Mouse (Mus musculus) kidney, postnatal 4 days (tissue): ENCODE measurements at regions not wholly inside any gene's neighbourhood (a gene's known extent, or its start where the extent isn't known, plus 50 kb on each side); places are given as distances from the start of the nearest gene placed in this dataset.
"Not testable (repeated sequence)": the region's sequence is repeated elsewhere in the genome, so short reads cannot be mapped to it uniquely, and the experiment has no call there.

Experiments used
- DNase-seq, 2 experiments: peaks; one replicate each; pipeline ENCODE4 v3.0.0; 2021; ENCODE audit warnings: mixed read lengths in 2 of 2

DNA sequence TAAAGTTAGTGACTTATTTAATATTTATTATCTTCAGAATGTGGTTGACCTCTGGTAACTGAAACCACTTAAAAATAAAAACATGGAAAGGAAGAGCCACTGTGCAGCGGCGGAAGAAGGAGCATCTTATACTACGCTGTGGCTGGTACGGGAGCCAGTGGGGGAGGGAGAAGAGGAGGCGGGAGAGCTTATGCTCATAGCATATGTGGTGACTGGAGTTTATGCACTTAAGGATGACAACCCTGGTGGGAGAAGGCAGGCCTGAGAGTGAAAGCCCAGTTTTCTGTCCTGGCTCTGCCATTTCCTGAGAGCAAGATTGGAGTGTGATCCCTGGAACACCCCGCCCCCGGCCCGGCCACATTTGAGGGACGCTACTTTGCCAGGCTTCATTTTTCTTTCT lies 145.5 kb downstream of the Tsen15 start:
- DNase-seq, result no peak

DNA sequence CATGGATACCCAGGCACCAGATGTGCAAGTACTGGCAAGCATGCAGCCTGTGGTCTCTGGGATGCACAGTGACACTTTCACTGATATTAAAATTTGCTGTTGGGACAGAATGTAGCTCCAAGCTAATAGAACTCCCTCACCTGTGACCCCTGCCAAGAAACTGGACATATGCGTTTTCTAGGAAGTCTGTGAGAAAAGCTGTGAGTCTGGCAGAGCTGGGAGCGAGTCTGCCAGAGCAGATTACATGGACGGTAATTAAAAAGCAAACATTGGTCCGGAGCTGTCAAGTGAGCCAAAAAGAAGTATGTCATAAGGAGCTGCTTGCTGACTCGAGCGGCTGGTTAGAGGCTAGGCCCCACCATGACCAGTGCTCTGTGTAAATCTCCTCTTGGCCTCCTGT lies 147.1 kb downstream of the Tsen15 start:
- DNase-seq, result no peak

DNA sequence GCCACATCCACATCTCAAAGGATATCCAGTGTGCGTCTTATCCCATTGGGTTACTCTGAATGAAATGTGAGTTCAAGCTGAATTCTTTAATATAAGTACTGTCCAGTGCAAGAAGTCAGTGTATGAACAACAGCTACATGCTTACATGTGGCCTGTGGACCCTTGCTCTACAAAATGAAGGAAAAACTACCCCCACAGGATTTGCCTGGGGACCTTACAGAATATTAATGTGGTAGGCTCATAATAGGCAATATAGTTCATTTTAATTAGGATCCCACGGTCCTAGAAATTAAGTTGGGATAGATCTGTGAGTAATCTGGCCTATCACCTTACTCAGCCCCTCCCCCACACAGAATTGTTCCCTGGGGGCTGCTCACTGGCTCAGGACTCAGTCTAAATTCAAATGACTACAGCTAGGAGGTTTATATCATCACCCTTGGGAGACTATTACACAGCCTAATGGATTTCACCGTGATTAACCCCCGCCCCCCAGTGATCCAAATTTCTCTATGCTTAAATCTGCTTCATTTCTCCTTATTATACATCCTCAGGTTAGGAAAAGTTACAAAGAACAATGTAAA lies 145.4 kb upstream of the 1700025G04Rik start:
- no peak for DNase-seq

DNA sequence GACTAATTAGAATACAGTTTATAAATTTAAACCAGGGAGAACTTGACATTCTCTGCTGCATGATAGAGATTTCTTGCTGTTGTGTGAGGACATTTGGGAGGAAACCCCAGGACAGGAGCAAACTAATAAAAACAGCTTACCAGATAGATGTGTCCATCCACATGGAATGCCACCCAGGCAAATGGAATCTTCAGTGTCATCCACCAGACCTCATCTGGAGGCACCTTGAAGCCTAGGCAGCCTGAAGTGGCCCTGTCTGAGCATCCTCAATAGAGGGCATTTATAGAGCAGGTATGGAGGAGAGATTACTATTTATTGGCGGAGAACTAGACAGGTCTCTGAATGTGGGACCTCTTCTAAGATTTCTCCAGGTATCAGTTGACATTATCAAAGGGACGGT lies 144.8 kb upstream of the 1700025G04Rik start:
- no peak for DNase-seq

DNA sequence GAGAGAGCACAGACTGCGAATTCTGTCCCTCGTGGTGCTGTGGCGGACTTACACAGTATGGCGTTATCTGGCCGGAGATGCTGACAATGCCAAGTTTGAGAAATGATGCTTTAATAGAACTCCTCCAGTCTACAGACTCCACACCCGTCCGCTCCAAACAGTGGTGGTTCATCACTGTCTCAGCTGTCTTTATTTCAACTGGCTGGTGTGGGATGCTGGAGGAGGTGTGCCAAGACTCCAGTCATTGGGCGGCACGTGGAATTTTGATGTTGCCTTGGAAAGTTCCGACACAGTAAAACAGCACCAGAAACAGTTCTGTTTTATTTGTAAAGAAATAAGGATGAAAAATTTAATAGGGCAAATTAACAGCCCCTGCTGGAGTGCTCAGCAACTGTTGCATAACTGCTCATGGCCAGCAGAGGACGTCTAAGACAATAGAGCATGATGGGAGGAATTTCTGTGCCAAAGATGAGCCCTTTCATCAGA lies 141.8 kb upstream of the 1700025G04Rik start:
- no peak for DNase-seq

DNA sequence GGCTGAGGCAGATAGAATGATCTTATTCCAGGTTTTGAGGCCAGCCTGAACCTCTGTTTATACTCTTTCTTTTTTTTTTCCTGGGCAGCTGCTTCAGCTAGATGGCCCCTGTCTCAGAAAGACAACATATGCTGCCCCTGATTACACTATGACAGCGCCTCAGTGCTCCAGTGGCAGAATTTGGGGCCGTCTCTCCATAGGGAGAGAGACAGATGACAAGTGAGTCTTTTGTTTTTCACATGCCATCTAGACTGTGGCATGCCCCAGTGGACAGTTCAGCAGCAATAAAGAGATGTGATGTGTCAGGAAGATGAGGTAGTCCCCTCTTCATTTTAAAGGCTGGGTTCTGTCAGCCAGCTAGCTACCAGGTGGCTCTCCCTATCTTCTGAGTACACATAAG lies 139.8 kb upstream of the 1700025G04Rik start:
- no peak for DNase-seq

DNA sequence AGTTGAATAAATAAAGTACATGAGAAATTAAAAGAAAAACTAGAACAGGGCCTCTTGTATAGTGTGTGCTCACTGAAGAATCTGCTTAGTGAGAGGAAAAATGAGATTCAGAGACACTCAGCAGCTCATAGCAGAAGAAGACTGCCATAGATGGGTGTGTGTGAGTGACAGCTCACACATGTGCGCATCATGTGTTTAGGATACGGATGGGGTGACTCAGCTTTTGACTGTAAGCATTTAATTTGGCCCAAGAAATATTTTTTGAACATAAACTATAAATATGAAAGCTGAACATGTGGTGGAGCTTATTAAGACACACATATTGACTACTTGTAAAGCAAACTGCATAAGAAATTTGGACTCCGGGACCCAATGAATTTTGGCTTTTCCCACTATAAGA lies 136.1 kb upstream of the 1700025G04Rik start:
- no peak for DNase-seq

DNA sequence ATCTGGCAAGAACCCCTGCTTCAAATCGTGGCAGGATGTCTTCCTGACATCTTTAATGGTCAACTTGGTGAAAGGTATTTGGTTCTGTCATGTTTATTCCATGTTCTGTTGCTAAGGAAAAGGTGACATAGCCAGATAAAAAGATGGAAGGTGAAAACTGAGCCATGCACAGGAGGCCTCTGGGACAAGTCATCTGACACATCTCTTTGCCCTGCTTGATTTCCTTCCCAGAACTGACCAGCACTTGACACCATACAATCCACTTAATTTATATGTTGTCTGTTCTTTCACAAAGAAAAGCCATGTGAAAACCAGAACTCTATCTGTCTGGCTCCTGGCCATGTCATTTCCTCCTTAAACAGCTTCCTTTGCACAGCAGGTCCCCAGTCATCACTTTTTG lies 133.7 kb upstream of the 1700025G04Rik start:
- peak in 1 of 2 experiments; percentile 26 for DNase-seq

DNA sequence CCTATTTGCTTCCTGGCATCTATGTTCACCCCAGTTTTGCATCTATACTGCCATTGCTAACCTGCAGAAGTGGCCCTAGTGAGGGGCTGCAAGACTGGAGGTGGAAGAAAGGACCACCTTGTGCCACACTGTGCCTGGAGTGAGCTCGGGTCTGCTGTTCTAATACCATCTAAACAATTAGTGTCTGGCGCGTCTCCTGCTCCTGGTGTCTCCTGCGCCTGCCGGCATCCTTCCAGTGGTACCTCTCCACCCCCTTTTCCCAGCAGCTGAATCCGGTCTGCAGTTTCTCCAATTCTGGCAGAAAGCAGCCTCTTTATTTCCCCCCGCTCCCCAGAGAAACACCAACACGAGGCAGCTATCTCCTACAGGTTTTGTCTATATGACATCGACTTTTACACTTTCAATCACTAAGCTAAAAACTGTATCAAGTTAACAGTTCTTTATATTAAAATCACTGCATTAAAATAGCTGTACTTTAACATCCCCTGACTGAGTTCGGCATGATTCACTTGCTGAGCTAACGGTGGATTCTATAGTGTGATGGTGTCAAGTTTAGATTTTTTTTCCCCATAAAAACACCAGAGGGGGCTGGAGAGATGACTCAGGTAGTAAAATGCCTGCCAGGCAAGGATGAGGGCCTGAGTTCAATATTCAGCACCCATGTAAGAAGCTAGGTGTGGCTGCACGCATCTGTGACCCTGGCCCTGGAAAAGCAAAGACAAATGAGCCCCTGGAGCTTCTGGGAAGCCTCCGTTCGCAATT lies 131.1 kb upstream of the 1700025G04Rik start:
- DNase-seq, result no peak

DNA sequence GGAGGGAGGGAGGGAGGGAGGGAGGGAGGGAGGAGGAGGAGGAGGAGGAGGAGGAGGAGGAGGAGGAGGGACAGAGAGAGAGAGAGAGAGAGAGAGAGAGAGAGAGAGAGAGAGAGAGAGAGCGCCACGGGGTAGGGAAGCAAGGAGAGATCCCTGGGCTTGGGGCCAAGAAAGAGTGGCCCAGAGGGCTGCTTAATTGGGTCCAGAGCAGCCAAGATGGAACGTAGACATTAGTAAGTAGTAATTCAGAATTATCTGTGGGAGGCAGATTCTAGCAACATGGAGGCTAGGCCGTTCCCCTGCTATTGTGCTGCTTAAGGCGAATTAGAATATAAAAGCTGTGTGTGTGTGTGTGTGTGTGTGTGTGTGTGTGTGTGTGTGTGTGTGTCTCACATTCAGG lies 129.8 kb upstream of the 1700025G04Rik start:
- DNase-seq, result not testable (repeated sequence)

DNA sequence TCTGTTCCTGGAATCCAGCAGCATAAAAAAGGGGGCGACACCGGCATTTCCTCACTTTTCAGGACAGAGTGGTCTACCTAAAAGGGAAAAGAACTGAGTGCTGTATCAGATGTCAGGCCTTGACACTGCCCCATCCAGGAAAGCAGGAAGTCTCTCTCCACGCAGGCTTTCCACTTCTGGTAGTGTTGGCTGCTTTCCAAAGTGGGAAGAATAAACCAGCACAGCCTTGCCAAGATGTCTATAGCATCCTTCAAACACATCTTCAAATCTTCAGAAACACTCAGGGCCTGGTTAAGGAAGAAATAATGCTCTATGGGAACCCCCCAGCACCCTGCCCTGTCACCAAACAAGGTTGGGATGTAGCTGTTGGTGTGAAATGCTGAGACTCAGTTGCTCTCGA lies 127.5 kb upstream of the 1700025G04Rik start:
- DNase-seq, result no peak

DNA sequence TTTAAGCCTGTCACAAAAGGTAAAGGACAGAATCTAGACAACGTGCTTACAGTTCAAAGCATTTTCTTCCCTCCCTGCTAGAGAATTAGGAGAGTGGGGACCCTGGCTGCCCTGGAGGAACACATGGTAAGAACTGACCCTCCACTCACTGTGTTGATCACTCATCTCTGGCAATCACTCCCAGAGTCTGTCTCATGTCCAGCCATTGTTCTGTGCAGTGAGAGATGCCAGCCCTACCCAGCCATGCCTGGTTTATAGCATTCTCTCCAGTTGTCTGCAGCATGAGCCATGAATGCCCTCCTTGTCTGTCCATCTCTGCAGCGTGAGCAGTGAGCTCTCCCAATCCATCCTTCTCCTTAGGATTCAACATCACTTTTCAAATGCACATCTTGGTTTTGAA lies 124.5 kb upstream of the 1700025G04Rik start:
- DNase-seq, result no peak

DNA sequence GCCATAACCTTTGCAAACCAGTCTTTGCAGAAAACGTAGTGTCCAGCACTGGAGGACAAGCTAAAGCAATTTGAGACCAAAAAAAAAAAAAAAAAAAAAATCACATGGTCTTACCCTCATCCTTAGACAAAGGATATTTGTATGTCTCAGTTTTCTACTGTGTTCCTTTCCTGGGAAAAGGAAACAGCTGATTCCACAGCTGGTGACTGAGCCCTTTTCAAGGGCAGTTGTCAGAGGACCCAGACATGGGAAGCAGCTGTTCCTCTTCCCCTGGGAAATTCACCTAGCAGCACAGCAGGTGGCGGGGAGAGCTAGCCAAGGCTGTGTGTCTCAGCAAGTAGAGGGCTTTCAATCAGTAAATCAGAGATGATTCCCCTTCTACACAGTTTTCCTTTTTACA lies 113.3 kb upstream of the 1700025G04Rik start:
- peak; percentile 17 to 32 for DNase-seq

DNA sequence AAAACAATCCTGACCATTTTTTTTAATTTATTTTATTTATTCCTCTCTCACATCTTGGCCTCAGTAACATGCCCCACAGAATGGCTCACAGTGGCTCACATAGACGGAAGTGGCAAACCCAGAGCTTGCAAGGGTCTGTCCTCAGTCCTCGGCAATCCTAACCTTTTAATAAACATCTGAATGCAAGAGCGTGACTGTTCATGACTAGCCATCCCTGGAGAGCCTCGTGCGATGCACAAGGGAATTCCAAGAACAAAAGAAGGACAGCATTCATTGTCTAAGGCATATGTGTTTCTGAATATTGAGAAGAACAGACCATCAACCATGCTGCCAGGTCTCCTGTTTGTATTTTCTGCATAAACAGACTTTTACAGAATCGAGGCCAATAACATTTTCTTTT lies 98.8 kb upstream of the 1700025G04Rik start:
- no peak for DNase-seq

DNA sequence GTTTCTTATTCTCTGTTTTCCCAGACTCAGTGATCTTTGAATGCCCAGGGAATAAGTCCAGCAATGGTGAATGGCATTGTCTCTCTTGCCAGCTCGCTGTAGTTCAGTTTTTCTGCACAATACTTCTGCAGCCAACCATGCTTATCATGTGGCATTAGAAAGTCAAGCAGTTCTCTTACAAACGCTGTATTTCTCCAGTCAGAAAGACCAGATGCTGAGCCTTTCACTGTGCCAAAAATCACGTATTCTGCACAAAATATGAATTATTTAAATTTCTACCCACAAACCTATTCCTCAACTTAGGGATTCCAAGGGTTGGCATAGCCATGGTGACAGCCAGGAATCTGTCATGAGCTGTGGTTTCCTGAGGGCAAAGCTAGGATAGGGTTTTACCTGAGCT lies 95.0 kb upstream of the 1700025G04Rik start:
- no peak for DNase-seq

DNA sequence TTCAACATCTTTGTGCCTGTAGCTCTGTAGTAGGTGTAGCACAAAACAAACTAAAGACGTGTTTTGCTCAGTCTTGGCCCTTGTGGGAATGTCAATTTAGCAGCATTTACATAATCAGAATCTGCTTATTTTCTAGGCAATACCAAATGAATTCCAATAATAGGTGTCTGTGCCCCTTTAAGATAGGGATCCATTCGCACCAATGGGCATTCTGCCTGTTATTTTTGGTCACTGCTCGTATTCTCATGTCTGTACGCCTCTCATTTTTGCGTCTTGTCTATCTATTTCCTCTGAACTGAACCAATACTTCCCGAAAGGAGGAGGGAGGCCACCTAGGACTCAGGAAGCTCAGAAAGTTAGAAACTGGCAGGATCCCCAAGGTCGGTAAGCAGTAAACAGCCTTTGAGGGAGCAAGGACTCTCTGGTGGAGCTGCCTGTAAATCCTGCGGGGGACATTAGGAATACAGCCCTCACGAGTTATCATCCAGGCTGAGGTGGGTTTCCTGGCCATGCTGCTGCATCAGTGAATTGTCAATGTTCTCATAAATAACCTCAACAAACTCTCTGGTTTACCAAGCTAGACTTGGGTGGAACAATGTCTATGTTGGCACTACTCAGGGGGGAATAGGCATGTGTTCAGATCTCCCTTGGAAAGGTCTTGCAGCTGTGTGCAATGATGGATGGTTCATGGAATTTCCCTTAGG lies 86.5 kb upstream of the 1700025G04Rik start:
- no peak for DNase-seq

DNA sequence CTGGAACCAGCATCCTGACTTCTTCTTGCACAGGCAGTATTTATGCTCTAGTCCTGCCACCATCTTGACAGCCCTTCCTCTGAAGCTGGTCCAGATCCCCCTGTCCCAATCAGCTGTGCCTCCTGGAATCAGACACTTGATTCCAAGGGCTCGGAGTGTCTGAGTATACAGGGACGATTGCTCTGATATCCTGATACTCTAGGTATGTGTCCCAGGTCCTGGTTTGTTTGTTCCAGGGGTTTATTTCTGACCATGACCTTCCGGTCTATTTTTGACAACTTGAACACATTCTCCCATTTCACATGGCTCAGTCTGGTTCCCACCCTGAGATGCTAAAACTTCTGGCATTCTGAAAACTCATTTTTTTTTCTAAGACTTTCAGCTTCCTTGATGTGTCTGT lies 85.8 kb upstream of the 1700025G04Rik start:
- no peak for DNase-seq

DNA sequence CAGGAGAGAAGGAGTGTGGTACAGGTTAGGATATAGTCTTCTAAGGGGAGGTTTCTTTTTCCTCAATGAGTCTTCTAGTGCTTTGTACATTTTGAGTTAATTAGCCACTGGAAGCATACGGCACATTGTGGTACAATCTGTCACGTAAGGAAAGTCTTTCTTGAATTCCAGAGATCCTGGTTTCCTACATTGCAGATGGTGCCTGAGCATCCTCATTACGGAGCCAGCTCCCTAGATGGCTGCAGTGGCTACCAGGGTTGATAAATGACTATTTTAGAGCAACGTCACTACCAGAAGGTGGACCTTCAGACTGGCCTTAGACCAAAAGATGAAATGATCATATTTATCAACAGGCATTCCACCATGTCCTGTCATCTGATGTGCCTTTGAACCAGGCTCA lies 84.5 kb upstream of the 1700025G04Rik start:
- no peak for DNase-seq

DNA sequence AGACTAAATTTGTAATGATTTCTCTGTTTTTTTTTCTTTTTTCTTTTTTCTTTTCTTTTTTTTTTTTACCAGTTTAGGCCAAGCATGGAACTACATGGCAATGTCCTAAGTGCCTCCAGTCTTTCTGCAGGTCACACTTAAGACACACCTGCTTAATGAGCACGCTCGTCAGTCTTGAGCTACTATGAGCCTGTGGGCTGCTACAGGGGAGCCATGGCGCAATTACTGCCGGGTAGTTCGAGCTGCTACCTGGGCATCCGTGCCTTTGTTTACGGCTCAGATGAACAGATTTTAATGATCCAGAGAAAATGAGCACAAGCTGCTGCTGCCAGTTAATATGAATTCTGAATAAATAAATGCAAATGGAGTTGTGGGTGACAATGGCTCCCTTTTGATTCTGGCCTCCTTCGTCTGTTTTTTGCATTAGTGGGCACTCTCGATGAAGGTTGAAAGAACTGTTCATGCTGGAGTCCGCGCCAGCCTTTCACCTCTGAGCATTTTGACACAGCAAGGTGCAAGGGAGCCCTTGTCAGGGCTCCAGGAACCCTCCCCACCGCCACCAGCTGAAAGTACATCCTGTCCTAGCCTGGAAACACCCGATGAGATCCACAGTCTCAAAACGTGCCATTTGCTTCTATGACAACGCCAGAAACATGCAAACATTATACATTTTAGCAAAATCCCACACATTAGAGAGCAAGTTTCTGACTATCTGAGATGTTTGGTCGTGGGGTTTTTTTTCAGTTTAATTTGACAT lies 81.3 kb upstream of the 1700025G04Rik start:
- no peak for DNase-seq

DNA sequence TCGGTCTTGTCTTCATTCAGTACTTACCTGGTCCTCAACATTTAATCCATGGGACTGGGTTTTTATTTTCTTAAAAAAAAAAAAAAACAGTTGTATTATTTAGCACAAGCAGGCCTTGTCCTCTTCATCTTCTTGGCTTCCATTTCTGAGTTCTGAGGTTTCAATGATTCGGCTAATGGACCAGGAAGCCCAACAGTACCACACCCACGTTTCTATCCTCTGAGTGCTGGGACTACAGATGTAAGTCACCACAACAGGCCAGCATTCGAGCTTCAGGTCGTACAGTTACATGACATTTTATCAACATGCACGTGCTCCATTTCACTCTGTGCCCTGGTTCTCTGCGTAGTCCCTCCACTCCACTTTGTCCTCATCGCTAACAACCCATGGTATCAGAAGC lies 80.7 kb upstream of the 1700025G04Rik start:
- no peak for DNase-seq

DNA sequence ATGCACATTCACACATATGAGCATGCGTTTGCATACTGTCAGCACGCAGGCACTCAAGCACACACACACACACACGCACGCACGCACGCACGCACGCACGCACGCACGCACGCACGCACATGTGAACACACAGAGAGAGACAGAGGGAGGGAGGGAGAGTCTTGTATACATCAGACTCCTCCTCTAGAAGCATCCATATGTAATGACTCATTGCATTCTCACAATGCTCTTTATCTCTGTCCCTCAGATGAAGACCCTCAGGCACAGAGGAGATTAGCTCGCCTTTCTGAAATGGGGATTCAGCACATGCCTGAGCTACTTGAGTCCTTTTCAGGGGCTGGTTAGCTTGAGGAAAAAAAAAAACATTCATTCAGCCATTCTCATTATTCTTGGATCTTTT lies 79.6 kb upstream of the 1700025G04Rik start:
- no peak for DNase-seq

DNA sequence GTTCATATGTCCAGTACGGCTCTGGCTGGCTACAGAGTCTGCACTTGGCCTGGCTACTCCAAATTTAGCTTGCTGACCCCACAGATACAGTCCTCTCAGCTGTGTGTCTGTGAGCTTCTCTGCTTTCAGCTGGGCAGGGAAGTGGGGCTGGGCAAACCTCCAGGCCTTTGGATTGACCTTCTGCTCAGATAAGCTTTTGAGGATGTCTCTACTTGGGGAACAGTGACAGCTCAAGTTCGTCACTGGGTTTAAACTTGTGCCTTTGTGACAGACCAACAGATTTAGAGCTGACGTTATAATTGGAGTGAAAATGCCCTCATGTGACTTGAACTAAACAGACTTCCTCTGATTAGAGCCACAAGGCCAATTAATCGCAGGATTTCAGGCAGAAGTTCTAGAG lies 78.4 kb upstream of the 1700025G04Rik start:
- DNase-seq, result peak; percentile 42 to 58

DNA sequence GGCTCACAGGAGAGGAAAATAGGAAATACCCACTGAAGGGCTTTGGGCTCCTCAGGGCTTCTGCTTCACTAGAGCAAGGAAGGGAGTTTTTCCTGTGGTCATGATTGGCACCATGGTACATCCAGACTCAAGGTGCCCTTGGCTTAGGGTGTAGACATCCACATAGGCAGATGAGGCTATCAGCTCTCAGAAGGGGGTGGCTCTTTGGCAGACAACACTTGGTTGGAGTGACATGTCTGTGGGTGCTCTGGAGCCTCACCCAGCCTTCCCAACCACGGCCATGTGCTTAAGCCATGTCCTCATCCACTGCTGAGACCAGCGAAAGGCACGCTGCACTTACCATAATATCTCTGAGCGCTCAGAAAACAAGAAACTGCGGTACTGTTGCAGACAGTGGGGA lies 77.8 kb upstream of the 1700025G04Rik start:
- DNase-seq, result no peak
